Mouse (Mus musculus) lung, adult 2 months (tissue): Measurements from ENCODE around the gene Gsdma3.

Experiments used
- CTCF ChIP-seq: fragments of 200-500 bp; IDR thresholded peaks from 2 replicates; pipeline ENCODE4 v1.5.1; 2011; ENCODE audit warnings: mild to moderate bottlenecking, low read length, control low read depth; ENCODE audit not compliant: insufficient read depth
- POLR2A ChIP-seq: fragments of 200-500 bp; IDR thresholded peaks from 2 replicates; pipeline ENCODE4 v1.6.1; 2011; ENCODE audit warnings: low read depth, mild to moderate bottlenecking, control low read depth, low read length, borderline replicate concordance; ENCODE audit errors: extremely low read depth

- TF ChIP-seq CTCF (no peak), POLR2A (no peak)
These were observed 31.1 kb upstream of the Gsdma3 start for GRCm38 (mm10) chr11:98595021-98595420.
